Comparison of ENCODE assay signal across 9 mouse cellular contexts in genomic region chr13:70654091-70654770, GRCm38 (mm10). TPM values are rescaled to one million over a fixed set of nuclear protein-coding genes. Genes with fewer than 3 reads are reported as not detected.
DNase-seq lines count a peak whose midpoint lies in the region; ATAC-seq and TF ChIP-seq lines count a peak whose summit lies in the region.
"Had no signal": no experiment of that assay in that cellular context is flagged by ENCODE, and none has a peak within 500 bp of the region (broad histone marks: within the 10 kb centered on the region; RNA-seq: fewer than 3 reads in every experiment).

No protein-coding gene starts in this region.

- H3K9me3 ChIP-seq in heart, embryonic 13.5 days: no peaks in the 10 kb centered on the region
- no peaks in the 10 kb centered on the region for H3K9me3 ChIP-seq in midbrain, postnatal 0 days (ENCODE audit: low read length)
- H3K9me3 ChIP-seq: hindbrain, embryonic 15.5 days had no signal

- H3K4me3 ChIP-seq in heart, embryonic 13.5 days: no peak overlapping the region
- no peak overlapping the region for H3K4me3 ChIP-seq in midbrain, postnatal 0 days (ENCODE audit: low read depth, low read length)
- H3K4me3 ChIP-seq: hindbrain, embryonic 15.5 days had no signal

- H3K9ac ChIP-seq in heart, embryonic 13.5 days: no peak overlapping the region
- H3K9ac ChIP-seq in midbrain, postnatal 0 days (replicated peaks; ENCODE audit: low read length, poor library complexity, severe bottlenecking): no peak overlapping the region
- H3K9ac ChIP-seq: hindbrain, embryonic 15.5 days had no signal

- peak overlapping the region; percentile 62 for H3K27ac ChIP-seq in heart, embryonic 13.5 days (replicated peaks)
- H3K27ac ChIP-seq in midbrain, postnatal 0 days (ENCODE audit: low read depth, low read length): no peak overlapping the region
- H3K27ac ChIP-seq: hindbrain, embryonic 15.5 days had no signal

- 30% methylated on average over 5 of the region's 5 CpGs for WGBS in heart, embryonic 13.5 days
- WGBS in midbrain, postnatal 0 days: 72% methylated on average over 5 of the region's 5 CpGs

- H3K4me2 ChIP-seq in heart, embryonic 13.5 days: no peak overlapping the region
- no peak overlapping the region for H3K4me2 ChIP-seq in midbrain, postnatal 0 days (ENCODE audit: low read depth, low read length, poor library complexity, severe bottlenecking)
- H3K4me2 ChIP-seq: hindbrain, embryonic 15.5 days had no signal

- peaks cover 51% of the 10 kb centered on the region for H3K4me1 ChIP-seq in heart, embryonic 13.5 days
- H3K4me1 ChIP-seq in midbrain, postnatal 0 days (ENCODE audit: insufficient read depth, low read length): no peaks in the 10 kb centered on the region
- H3K4me1 ChIP-seq: hindbrain, embryonic 15.5 days had no signal

- TF ChIP-seq CTCF in midbrain, postnatal 0 days (IDR thresholded peaks at IDR 0.05): no peak

- peak; percentile 37; the same call in 1 of the 2 replicates for ATAC-seq in heart, embryonic 13.5 days (ENCODE audit: extremely low read depth, insufficient number of reproducible peaks, low FRiP score, low TSS enrichment)
- ATAC-seq in midbrain, postnatal 0 days (ENCODE audit: low FRiP score): no peak
- no peak for ATAC-seq in monocyte, adult 5-6 weeks (replicated peaks; ENCODE audit: insufficient number of reproducible peaks, low FRiP score, low TSS enrichment, poor library complexity, severe bottlenecking)

- no peaks in the 10 kb centered on the region for H3K27me3 ChIP-seq in heart, embryonic 13.5 days (replicated peaks)
- no peaks in the 10 kb centered on the region for H3K27me3 ChIP-seq in midbrain, postnatal 0 days (ENCODE audit: insufficient read depth, low read length)
- H3K27me3 ChIP-seq: hindbrain, embryonic 15.5 days had no signal

- no peaks in the 10 kb centered on the region for H3K36me3 ChIP-seq in heart, embryonic 13.5 days
- H3K36me3 ChIP-seq in midbrain, postnatal 0 days (ENCODE audit: insufficient read depth, low read length): no peaks in the 10 kb centered on the region
- H3K36me3 ChIP-seq: hindbrain, embryonic 15.5 days had no signal

- peak; percentile 19 for DNase-seq in ovary, postnatal 36 days (ENCODE audit: low spot score)
- no peak for DNase-seq in ovary, postnatal 14 days (ENCODE audit: low spot score)
- DNase-seq in kidney, postnatal 25 days: peak; percentile 58 to 82
- DNase-seq in thymus, postnatal 25 days: peak; percentile 24
- DNase-seq in midbrain, postnatal 0 days (ENCODE audit: low spot score): no peak
- no peak for DNase-seq in spleen, postnatal 36 days (ENCODE audit: low spot score in 2 of 2)

RNA-seq across cellular contexts. Expression of gene Ice1, which starts 16.8 kb away (rescaled TPM):
- 10.7 and 11.2 TPM in 2 replicates for polyA plus RNA-seq in heart, embryonic 13.5 days (2015; fragmentation: Nextera tagmentation; extraction: Ambion mirVana)
- 77.4 and 88.7 TPM in 2 replicates for total RNA-seq in midbrain, postnatal 0 days (2014; rRNA removed)
- 23.5 and 25.4 TPM in 2 replicates for polyA plus RNA-seq in midbrain, postnatal 0 days (2015; fragmentation: Nextera tagmentation; extraction: Ambion mirVana)
- 34.4 to 51.3 TPM (median 38.3 TPM) in 3 replicates for total RNA-seq in monocyte, adult 5-6 weeks (2017)

Comparison
In these comparisons a context has a peak if more than half of its experiments do, and no peak if none do; other contexts are left out.
1. DNase-seq: peak in ovary, postnatal 36 days (single experiment), kidney, postnatal 25 days (2 of 2) and thymus, postnatal 25 days (single experiment); none in ovary, postnatal 14 days (single experiment), midbrain, postnatal 0 days (single experiment) and spleen, postnatal 36 days (0 of 2).